Mouse (Mus musculus): ENCODE data around the gene Gm26602.

Gm26602 gene

DNA sequence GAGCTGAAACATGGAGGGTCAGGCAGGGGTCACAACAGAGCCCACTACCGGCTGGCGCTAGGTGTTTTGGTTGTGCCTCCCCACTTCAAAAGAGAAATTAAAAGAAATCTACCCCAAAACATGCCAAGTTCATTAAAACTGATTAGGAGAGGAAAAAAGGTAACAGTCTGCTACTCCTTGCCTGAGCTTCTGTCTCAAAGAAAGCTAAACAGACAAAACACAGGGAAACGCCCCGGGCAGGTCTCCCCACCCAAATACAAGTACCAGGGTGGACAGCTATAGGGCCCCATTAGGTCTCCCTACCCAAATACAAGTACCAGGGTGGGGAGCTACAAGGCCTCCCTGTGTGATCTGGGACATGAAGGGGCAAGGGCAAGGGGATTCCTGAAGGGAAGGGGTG, at the start of gene Gm26602:
Gene Gm26602 (plus strand): TSS at position 301 of the 400 bp plus-strand sequence.
- no peak for DNase-seq (ENCODE audit: low read depth, low spot score)

DNA sequence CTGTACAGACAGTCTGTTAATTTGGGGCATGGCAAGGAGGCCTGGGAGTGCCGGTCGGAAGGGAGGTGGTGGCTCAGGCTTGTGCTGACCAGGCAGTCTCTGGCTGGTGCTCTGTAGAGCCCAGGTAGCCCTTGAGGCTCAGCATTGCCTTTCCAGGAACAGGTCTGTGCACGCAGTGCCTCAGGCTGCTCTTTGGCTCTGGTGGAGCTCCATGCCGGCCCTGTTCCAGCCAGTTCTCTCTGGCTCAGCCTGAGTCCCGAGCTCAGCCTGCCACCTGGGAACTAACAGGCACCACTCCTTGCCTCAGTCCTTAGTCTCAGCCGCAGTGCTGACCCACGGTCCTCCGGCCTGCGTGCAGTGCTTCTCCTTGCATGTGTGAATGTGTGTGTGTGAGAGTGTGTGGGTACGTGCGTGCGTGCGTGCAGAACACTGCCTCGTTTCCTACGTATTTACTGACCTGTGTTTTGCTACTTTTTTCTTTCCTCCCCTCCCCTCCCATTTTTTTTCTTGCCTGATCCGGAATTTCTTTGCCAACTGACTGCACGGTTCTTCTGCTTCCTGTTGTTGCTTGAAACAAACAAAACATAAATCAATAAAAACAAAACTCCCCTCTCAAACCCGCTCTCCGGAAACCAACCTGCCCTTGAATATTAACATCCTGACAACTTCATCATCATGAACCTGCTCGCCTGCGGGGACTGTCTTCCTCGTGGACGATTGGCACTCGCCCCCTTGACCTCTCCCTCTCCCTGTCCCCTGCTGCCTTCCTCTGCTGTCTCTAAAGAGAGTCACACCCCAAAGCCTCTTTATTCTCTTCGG, 49.2 kb upstream of the Gm26602 start:
- peak; percentile 49 for DNase-seq (ENCODE audit: low read depth, low spot score)

DNA sequence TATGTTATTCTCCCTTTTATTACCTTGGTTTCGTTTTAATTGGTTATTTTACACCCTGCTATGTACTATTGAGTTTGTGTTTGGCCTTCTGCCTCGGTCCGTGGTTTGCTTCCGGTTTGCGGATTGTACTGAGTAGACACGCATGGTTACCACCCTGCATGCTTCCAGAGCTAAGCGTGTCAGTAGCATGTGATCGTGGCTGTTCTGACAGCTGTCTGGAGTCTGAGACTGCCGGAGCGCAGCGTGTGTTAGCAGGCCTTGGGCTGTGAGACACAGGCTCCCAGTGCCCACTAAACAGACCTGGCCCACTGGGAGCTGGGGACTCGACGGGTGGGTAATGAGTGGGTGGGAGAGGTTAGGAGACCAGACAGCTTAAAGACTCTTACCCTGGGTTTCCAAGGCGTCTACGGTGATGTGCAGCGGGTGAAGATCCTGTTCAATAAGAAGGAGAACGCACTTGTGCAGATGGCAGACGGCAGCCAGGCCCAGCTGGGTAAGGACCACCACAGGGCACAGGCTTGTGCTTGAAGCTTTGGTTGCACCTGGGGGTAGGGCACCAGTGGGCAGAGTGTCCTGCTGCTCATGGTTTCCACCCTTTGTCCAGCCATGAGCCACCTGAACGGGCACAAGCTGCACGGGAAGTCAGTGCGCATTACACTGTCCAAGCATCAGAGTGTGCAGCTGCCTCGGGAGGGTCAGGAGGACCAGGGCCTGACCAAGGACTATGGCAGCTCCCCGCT, 48.4 kb upstream of the Gm26602 start:
- no peak for DNase-seq (ENCODE audit: low read depth, low spot score)

DNA sequence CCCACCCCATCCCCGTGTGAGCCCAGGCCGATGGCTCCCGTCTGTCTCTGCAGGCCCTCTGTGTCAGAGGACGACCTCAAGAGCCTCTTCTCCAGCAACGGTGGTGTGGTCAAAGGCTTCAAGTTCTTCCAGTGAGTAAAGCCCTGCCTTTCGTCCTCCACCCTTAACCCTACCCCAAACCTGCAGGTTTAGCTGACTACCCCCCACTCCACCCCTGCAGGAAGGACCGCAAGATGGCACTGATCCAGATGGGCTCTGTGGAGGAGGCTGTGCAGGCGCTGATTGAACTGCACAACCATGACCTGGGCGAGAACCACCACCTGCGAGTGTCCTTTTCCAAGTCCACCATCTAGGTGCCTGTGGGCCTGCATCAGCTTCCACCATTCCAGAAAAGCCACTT, 47.7 kb upstream of the Gm26602 start:
- DNase-seq (ENCODE audit: low read depth, low spot score), result no peak

DNA sequence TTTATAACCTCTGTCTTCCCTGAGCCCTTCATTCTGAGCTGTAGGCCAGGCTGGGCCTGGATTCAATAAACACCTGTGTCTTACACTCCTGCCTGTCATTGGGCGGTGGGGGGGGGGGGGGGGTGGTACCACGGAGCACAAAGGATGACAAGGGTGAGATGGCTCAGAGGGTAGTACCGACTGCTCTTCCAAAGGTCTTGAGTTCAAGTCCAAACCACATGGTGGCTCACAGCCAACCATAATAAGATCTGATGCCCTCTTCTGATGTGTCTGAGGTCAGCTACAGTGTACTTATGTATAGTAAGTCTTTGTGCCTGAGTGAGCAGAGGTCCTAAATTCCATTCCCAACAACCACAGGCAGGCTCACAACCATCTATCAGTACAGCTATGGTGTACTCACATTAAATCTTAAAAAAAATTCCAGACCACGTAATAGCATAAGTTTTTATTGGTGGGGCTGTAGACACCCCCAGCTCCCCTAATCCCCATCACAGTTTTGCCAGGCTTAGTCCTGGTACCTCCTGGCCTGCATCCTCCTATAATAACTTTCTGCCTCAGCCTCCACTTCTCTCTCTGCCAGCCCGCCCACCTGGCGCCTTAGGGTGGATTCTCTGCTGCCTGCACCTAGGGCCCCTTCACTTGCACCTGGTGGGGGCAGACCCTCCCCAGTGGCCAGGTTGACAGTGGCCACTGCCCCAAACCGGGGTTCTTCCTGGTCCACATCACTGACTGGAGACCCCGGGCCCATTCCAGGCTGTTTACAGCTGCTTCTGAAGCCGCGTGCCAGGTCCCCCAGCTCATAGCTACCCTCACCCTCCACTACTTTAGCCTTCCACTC, 46.1 kb upstream of the Gm26602 start:
- peak; percentile 53 for DNase-seq (ENCODE audit: low read depth, low spot score)

DNA sequence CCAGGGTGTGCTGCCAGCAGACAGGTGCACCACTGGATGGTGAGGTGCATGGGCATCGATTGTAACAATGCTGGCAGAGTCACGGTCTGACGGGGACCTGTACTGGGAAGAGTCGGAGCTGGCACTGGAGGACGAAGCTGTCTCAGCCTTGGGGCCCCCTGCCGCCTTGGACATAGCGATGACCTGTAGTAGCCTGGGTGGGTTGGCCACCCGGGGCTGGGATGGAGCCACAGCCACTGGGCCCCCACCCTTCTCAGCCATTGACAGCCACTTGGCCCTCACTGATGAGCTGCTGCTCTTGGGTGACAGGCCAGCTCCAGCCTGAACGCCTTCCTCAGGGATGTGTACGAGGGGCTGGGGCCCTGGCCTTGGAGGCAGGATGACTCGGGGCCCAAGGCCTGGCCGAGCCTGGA, 45.5 kb upstream of the Gm26602 start:
- no peak for DNase-seq (ENCODE audit: low read depth, low spot score)

DNA sequence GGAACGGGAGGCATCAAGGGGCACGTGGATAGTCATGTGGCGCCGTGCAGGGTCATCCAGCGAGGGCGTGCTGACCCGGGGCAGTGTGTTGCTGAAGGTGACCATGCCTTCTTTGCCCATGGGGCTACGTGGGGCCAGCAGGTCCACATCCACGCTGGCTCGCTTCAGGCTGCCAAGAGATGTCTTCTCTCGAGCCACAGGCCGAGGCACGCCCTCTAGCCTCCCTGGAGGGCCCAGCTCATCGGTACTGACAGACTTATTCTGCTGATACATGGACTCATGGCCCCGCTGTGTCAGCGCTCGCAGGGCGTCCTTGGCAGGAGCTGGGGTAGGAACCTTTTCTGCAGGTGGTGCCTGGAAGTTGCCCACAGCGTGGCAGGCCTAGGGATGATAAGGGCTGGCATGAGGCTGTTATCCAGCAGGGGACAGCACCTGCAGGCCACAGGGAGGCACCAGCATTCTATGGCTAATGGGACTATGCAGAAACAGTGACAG, 44.8 kb upstream of the Gm26602 start:
- DNase-seq (ENCODE audit: low read depth, low spot score), result no peak

DNA sequence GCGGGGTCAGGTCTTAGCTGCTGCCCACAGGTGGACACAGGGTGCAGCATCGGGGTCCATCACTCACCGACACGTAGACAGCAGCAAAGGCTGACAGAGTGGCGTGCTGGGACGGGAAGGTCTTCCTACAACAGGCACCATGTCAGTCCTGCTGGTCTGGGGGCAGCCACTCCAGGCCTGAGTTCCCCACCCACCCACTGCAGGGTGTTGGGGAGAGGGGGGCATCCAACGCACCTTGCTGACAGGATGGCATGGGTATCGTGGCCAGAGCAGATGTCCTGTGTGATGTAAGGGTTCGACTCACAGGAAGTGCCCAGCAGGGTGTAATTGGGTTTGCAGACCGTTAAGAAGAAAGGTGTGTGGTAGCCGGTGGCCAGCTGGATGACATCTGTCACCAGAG, 44.1 kb upstream of the Gm26602 start:
- no peak for DNase-seq (ENCODE audit: low read depth, low spot score)

DNA sequence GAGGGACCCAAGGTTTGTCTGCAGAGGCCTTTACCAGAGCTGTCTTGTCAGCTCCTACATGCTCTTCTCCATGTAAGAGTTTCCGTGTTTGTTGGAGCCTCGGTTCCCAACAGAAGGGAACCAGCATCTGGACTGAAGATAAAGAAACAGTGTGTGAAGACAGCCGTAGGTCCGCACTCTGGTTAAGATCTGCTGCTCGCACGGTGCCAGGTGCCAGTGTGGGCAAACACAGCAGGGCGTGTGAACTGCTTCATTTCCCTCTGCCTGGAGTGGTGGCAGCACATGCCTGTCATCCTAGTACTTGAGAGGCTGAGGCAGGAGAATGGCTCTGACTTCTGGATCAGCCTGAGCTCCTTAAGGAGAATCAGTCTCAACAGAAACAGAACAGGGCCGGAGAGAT, 38.8 kb upstream of the Gm26602 start:
- no peak for DNase-seq (ENCODE audit: low read depth, low spot score)

DNA sequence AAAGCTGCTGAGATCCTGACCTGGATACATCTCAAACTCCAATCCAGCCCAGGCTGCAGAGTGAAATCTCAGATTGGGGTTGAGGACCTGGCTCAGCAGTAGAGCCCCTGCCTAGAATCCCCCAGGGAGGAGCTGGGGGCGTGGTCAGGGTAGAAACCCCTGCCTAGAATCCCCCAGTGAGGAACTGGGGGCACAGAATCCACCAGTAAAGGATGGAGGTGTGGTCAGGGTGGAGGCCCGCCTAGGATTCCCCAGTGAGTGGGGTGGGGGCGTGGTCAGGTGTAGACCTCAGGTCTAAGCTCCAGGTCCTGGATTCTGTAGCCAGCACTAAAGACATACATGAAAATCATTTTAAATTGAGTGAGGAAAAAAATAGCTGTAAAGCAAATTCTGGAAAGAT, 37.8 kb upstream of the Gm26602 start:
- peak; percentile 63 for DNase-seq (ENCODE audit: low read depth, low spot score)

DNA sequence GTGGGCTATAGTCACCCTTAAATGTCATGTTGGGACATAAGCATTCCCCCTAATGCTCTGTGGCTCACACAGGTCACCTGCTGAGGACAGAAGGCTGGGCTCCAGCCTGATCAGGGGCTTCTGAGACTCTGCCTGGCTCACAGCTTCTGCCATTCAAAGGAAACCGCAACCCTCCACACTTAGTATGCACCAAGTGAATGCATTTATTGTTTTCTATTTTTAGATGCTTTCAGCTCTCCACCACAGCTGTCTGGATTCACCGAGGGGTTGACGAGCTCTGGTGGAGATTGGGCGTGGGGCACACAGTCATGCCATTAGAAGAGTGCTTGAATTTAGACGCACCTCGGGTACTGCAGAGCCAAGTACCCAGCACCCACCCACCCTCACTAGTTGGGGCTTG, 37.3 kb upstream of the Gm26602 start:
- DNase-seq (ENCODE audit: low read depth, low spot score), result no peak

DNA sequence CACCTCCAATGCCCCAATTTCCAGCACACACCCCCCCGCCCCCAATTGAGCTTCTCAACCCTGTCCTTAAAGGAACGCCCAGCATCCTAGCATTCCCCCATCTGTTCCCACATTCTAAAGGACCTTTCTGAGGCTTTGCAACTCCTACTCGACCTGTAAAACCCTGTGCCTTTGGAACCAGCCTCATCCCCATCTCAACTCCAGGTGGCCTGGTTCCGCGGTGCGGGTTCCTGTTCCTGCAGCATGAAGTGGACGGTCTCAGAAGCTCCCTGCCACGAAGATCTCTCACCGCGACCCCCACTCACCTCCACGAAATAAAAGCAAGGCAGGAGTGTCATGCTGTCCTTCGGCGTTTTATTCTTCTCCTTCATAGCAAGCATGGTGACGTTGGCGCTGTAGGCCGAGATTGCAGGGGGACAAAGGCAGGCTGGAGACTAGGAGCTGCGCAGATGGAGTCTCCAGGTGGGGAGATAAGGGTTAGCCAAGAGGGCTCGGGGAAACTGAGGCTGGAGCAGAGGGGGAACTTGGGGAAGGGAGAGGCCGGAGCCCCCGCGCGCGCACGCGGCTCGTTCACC, 36.9 kb upstream of the Gm26602 start:
- DNase-seq (ENCODE audit: low read depth, low spot score), result no peak

DNA sequence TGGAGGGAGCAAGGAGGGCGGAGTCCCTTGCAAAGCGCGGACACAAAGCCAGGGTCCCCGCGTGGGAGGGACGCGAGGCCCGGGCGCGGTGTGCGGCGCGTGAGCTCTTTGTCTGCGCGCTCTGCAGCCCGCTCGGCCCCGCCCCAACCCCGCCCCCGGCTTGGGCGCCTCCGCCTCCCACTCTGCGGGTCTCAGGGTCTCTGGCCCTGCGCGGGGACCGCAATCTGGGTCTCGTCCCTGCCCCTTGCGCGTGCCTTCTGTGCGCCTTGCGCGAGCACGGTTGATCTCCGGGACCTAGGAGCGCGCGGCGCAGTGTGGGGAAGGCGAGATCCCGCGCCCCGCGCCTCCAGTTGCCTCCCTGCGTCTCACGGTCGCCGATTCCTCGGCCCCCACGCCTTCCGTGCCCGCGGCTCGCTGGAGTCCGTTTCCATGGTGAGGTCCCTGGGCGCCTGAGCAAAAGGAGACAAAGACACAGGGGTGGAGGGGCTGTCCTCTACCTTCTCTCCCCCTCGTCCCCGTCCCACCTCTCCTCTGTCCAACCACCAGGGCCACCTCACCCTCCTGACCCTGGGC, 36.3 kb upstream of the Gm26602 start, which contains the start of the genes Prtn3 and Plppr3:
Gene Prtn3 (plus strand): TSS at position 187 of the 573 bp plus-strand sequence.
Gene Plppr3 (minus strand): TSS at position 345 of the 573 bp plus-strand sequence.
- peak; percentile 67 for DNase-seq (ENCODE audit: low read depth, low spot score)

DNA sequence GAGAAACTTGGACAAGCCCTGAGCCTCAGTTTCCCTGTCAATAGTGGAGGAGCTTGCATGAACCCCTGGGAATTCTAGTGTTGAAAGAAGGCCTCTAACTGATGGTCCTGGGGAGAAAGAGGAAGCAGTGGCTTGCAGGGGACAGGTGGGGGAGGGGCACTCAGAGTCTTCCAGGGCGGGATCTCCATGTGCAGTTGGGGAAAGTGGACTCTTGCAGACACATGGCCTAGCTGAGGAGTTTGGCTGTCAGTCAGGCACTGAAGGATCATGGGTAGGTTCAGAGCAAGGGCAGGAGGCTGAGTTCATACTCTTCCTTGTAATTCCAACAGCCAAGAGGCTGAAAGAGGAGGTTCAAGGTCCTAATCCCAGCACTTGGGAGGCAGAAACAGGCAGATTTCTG, 33.5 kb upstream of the Gm26602 start:
- no peak for DNase-seq (ENCODE audit: low read depth, low spot score)

DNA sequence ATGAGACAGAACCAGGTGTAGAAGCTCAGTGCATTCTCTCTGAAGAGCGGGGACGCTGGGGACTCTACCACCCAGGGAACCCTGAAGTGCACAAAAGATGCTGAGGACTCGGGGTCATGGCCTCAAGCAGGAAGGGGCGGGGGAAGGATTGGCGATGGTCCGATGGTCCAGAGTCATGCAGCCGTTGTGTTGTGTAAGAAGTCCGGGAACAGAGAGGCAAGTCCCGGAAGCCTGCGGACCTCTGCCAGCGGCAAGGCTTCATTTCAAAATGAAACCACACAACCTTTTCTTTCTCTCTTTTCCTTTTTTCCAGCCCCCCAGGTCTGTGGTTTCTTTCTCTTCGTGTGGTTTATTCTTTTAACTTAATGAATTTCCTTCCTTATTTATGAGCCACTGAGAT, 32.9 kb upstream of the Gm26602 start:
- DNase-seq (ENCODE audit: low read depth, low spot score), result no peak

DNA sequence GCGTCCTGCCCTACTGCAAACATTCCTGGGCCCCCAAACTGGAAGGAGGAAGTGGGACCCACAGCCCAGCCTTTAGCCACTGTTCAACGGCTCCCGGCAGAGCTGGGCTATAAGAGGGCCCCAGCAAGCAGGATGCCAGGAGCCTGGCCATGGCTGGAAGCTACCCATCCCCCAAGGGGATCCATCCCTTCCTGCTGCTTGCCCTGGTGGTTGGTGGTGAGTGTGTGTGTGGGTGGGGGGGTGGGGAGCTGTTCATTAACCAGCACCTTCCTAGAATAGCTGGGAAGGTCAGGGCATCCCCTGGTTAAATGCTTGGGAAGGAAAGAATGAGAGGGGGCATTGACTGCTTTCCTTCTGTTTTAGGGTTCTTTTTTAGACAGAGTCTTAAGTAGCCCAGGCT, 31.1 kb upstream of the Gm26602 start:
- DNase-seq (ENCODE audit: low read depth, low spot score), result no peak

DNA sequence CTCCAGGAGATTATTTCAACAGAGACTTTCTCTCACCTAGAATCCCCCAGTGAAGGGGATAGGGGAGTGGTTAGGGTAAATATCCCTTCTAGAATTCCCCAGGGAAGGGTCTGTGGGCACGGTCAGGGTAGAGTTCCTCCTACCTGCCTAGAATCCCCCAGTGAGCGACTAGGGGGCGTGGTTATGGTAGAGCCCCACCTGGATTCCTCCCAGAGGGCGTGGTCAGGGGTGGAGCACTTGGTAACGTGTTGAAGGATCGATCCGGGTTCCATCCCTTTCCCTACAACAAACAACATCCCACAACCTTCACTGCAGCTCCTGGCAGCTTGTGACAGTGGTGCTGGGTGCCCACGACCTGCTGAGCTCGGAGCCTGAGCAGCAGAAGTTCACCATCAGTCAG, 29.9 kb upstream of the Gm26602 start:
- DNase-seq (ENCODE audit: low read depth, low spot score), result peak; percentile 46

DNA sequence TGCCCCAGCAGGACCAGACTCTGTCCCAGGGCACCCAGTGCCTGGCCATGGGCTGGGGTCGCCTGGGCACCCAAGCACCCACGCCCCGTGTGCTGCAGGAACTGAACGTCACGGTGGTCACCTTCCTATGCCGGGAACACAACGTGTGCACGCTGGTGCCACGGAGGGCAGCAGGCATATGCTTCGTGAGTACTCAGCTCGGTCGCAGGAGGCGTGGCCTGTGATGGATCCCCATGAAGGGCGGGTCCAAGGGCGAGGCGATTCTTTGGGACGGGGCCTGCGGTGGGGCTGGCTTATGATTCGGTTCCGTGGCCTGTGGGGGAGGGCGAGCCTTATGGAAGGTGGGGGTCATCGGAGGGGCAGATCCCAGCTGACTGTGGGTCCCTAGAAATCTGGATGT, 28.7 kb upstream of the Gm26602 start:
- DNase-seq (ENCODE audit: low read depth, low spot score), result peak; percentile 63

DNA sequence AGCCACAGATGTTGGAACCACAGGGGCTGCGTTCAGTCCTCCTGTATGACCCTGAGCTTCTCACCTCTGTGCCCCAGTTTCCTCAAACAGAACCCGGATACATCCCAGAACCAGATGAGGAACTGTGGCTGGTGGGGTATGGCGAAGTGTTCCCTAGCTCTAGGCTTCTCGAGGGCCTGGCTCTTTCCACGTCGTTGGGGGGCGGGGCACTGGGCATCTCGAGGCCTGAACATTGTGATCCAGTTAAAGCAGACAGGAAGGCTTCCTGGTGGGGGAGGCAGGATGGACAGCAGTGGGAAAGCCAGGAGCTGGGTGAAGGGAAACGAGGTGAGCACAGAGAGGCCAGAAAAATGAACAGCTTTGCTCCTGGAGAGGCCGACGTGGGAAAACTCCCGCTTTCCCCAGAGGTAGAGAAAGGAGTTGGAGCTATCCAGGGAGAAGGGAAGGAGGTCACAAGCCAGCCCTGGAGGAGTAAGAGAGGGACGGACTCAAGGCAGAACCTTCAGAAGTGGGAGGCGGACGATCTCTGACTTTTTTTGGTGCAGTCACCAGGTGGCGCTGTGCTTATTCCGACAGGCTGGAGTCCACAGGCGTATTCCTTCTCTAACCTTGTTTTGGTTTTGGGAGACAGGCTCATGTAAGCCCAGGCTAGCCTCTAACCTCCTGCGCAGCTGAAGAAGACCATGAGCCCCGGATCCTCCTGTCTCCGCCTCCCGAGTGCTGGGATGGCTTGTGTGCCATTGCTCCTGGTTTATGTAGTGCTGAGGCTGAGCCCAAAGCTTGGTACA, 27.2 kb upstream of the Gm26602 start:
- peak; percentile 90 for DNase-seq (ENCODE audit: low read depth, low spot score)

DNA sequence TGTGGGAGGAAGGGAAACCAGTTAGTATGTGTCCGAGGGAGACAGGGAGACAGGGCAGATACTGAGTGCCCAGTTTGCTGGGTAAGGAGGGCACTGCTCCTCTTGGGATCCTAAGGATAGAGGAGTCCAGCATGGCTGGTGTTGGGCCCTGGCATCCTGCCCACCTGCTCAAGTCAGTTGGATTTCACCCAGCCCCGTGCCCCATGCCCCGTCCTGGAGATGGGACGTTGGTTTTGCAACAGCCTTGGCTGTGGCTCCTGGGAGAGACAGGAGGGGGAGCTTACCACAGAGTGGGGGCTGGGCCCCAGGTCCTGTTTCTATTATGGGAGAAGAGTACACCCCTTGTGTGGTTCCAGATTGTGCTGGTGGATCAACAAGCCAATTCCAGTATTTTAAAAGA, 26.2 kb upstream of the Gm26602 start:
- no peak for DNase-seq (ENCODE audit: low read depth, low spot score)
